Mouse (Mus musculus) kidney, embryonic 16.5 days (tissue): Measurements from ENCODE around the gene I0C0044D17Rik. TPM values are rescaled to one million over a fixed set of nuclear protein-coding genes. Genes with fewer than 3 reads are reported as not detected.

ENCODE experiments used
- ATAC-seq: fragments of 200-750 bp; cut with Nextera tagmentation; 2 replicates; pipeline ENCODE4 v1.8.0; 2017; ENCODE audit warnings: moderate TSS enrichment; ENCODE audit not compliant: low FRiP score, low TSS enrichment
- H3K27ac ChIP-seq: fragments of 300-500 bp; sonication (generic); 2 replicates; pipeline ENCODE4 v1.5.1; 2014; ENCODE audit warnings: low read length
- H3K27me3 ChIP-seq: fragments of 300-500 bp; sonication (generic); 2 replicates; pipeline ENCODE4 v1.6.1; 2014; ENCODE audit warnings: low read length, control low read depth, mixed read lengths; ENCODE audit not compliant: insufficient read depth
- H3K36me3 ChIP-seq: fragments of 300-500 bp; sonication (generic); 2 replicates; pipeline ENCODE4 v1.6.1; 2014; ENCODE audit warnings: low read length, control low read depth, mixed read lengths; ENCODE audit not compliant: insufficient read depth
- H3K4me1 ChIP-seq: fragments of 300-500 bp; sonication (generic); 2 replicates; pipeline ENCODE4 v1.6.1; 2014; ENCODE audit warnings: low read length, control low read depth, mixed read lengths; ENCODE audit not compliant: insufficient read depth
- H3K4me2 ChIP-seq: fragments of 300-500 bp; sonication (generic); replicated peaks from 2 replicates; pipeline ENCODE4 v1.6.1; 2014; ENCODE audit warnings: low read depth, low read length
- H3K4me3 ChIP-seq: fragments of 300-500 bp; sonication (generic); 2 replicates; pipeline ENCODE4 v1.5.1; 2014; ENCODE audit warnings: mild to moderate bottlenecking, low read length
- H3K9ac ChIP-seq: fragments of 300-500 bp; sonication (generic); replicated peaks from 2 replicates; pipeline ENCODE4 v1.6.1; 2014; ENCODE audit warnings: low read length
- H3K9me3 ChIP-seq: fragments of 300-500 bp; sonication (generic); 2 replicates; pipeline ENCODE4 v1.6.1; 2016; ENCODE audit warnings: low read length, control low read depth
- WGBS: fragments of 180-500 bp; shearing (Covaris S2); extraction: QIAGEN DNeasy Blood & Tissue Kit; methylation state at CpG from one replicate; pipeline ENCODE4 v1.1.7; 2014; 5-methylcytosine and 5-hydroxymethylcytosine counted together
- polyA plus RNA-seq: library from polyadenylated mRNA; unstranded; fragments of >200 nt; fragmentation: Nextera tagmentation; extraction: Ambion mirVana; gene quantifications from 2 replicates; pipeline ENCODE4 v1.2.1, GENCODE M21; 2015

The I0C0044D17Rik gene
- polyA plus RNA-seq, 1 experiment from 2014 or later = not detected

DNA sequence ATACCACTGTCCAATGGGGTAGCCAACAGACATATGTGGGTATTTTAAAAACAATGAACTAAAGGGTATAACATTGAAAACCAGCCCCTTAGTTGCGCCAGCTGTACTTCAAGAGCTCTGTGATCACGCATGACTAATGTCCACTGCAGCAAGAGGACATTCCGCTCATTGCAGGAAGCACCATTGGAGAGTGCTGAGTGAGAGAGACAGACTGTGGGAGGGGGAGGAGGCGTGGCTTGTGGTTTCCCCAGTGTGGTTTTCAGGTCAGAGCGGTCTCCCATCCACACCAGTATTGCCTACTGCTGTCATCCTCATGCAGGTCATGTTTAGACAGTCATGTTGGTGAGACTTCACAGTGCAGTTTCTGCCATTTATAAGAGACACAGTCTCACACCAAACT lies 12.9 kb upstream of the I0C0044D17Rik start:
- Histone ChIP-seq H3K27ac (no peak overlapping the region), H3K4me3 (no peak overlapping the region), H3K4me2 (no peak overlapping the region), H3K9ac (no peak overlapping the region), H3K36me3 (no peaks in the 10 kb centered on the region), H3K4me1 (0 out of 2 replicates have a peak, but pooled peaks cover 9% of the 10 kb centered on the region), H3K27me3 (no peaks in the 10 kb centered on the region), H3K9me3 (no peaks in the 10 kb centered on the region)
- 24% methylated on average over 5 of the region's 5 CpGs for WGBS
- peak; percentile 62; the same call in 1 of the 2 replicates for ATAC-seq

DNA sequence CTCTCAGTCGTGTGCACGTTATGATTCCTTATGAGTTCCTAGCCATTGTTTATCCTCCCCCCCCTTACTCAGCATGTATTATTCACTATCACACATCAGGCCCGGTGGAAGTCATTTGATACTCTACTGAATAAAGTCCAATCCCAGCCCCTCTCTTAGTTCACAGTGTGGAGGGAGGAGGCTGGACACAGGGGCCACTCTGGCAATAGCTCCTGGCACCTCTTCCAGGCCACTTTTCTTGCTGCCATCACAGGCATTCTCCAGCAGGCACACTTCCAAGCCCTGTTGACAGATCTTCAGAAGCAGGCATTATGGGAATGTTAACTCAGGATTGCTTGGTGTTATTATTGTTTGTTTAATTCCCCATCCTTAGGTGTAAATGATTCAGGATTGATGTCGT lies 11.1 kb upstream of the I0C0044D17Rik start:
- ATAC-seq = no peak
- peaks cover 16% of the 10 kb centered on the region; the same call in 1 of the 2 replicates for H3K4me1 ChIP-seq
- H3K9ac ChIP-seq = no peak overlapping the region
- no peaks in the 10 kb centered on the region for H3K9me3 ChIP-seq
- no peak overlapping the region for H3K4me2 ChIP-seq
- H3K27ac ChIP-seq = no peak overlapping the region
- H3K27me3 ChIP-seq = no peaks in the 10 kb centered on the region
- 42% methylated on average over 4 of the region's 4 CpGs for WGBS
- H3K4me3 ChIP-seq = no peak overlapping the region
- no peaks in the 10 kb centered on the region for H3K36me3 ChIP-seq

DNA sequence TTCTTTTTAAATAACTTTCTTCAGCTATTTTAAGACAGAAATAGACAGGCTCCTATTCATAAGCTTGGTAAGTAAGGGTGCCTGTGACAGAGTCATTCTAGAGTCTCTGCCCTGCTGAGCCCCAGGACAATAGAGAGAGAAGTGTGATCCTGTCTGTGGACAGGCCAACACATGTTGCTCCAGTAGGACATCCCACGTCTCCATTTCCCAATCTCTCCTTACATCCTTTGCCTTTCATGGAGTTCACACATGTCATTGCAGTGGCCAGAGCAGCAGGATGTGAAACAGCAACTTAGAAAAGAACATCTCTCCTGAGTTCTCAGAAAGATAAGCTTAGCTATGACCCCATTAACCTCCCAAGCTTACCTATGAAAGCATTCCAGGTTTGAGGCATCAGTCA lies 8.1 kb upstream of the I0C0044D17Rik start:
- 0 out of 2 replicates have a peak overlapping the region, but pooled peaks have one; percentile 28 for H3K27ac ChIP-seq
- no peak overlapping the region for H3K9ac ChIP-seq

DNA sequence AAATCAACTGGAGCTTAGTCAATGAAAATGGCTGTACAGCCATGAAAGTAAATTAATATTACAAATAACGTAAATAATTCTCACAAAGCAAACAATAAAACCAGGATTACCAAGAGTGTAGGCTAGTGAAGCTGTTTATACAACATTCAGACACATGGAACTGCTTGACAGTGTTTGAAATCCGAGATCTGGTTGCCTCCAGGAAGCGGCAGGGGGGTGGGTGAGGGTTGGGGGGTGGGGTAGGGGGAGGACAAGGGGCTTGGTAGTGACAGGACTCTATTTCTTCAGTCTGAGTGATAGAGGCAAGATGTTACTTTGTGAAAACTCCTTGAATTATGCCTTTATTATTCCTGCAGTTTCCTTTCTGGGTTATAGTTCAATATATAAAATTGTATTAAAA lies 3.1 kb upstream of the I0C0044D17Rik start:
- H3K9me3 ChIP-seq = no peaks in the 10 kb centered on the region
- WGBS = 35% methylated on average over 3 of the region's 3 CpGs
- H3K4me3 ChIP-seq = no peak overlapping the region
- no peaks in the 10 kb centered on the region for H3K36me3 ChIP-seq
- ATAC-seq = no peak
- no peak overlapping the region for H3K9ac ChIP-seq
- H3K27me3 ChIP-seq = no peaks in the 10 kb centered on the region
- H3K4me1 ChIP-seq = peaks cover 13% of the 10 kb centered on the region
- H3K4me2 ChIP-seq = no peak overlapping the region
- no peak overlapping the region for H3K27ac ChIP-seq

More for the DNA sequence above, 8.1 kb upstream of the I0C0044D17Rik start:
- no peak overlapping the region for H3K4me2 ChIP-seq
- no peaks in the 10 kb centered on the region for H3K36me3 ChIP-seq
- no peak for ATAC-seq
- H3K4me3 ChIP-seq = no peak overlapping the region
- H3K4me1 ChIP-seq = peaks cover 16% of the 10 kb centered on the region; the same call in 1 of the 2 replicates
- 68% methylated on average over 1 of the region's 1 CpGs for WGBS
- H3K9me3 ChIP-seq = no peaks in the 10 kb centered on the region
- H3K27me3 ChIP-seq = no peaks in the 10 kb centered on the region

DNA sequence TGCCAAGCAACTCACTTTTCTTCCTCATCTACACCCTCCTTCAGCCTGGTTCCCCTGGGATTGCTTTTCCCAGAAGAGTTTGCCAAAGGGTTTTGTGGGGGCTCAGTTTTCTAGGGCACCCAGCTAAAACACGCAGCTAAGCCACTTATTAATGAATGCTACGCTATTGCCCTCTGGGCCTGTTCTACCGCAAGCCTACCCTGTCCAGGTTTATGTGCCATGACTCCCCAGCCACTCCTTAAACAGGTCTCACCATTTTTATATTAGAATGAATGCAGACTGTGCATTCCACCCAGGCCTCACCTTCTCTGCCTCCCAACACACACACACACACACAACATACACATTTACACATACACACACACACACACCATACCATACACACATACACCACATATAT lies 593 bp downstream of the I0C0044D17Rik start:
- Histone ChIP-seq H3K4me1 (peaks cover 9% of the 10 kb centered on the region; the same call in 1 of the 2 replicates), H3K4me2 (no peak overlapping the region), H3K9ac (no peak overlapping the region), H3K4me3 (no peak overlapping the region), H3K27me3 (no peaks in the 10 kb centered on the region), H3K9me3 (no peaks in the 10 kb centered on the region), H3K27ac (no peak overlapping the region), H3K36me3 (no peaks in the 10 kb centered on the region)
- ATAC-seq = peak; percentile 28; the same call in 1 of the 2 replicates
- 58% methylated on average over 3 of the region's 3 CpGs for WGBS

DNA sequence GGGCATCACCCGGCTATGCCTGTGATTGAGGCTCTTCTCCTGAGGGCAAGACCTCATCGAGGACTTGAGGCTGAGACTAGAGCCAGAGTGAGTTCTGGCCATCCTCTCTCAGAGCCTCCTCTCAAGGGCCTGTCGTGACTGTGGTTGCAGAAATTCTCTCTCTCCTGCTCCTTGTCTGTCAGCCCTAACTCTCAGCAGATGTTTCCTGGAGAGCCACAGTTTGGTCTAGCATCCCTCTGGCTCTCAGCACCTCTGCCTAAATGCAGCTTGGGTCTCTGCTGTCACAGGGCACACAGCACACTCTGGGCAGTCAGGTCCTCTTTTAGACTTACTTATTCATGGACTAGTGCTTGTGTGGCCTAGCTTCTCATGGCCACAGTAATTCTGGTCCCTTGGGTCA lies 1.2 kb downstream of the I0C0044D17Rik start:
- Histone ChIP-seq H3K4me2 (no peak overlapping the region), H3K4me3 (no peak overlapping the region), H3K9ac (no peak overlapping the region), H3K9me3 (no peaks in the 10 kb centered on the region), H3K36me3 (no peaks in the 10 kb centered on the region), H3K27ac (no peak overlapping the region), H3K27me3 (no peaks in the 10 kb centered on the region), H3K4me1 (peaks cover 12% of the 10 kb centered on the region; the same call in 1 of the 2 replicates)
- no peak for ATAC-seq
- WGBS = 69% methylated on average over 3 of the region's 3 CpGs

DNA sequence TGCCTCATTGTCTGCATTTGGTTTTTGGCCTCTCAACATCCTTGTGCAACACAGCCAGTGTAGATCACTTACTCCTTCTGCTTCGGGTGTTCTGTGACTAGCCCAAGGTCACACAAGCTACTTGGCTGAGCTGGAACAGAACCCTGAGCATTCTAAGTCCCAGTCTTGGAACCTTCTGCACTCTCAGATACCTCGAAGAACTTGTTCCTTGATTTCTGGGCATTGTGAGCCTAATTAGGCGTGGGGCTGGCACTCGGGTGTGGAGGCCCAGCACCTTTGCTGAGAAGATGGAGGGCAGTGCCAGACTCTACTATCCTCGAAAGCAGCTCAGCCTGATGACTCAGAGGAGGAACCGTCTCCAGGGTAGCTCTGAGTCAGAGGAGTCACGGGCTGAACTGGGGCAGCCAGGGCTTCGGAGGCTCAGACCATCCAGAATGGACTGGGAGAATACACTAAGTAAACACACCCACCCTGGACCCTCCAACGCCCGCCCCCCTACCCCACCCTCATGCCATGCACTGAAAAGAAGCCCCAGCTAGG lies 4.4 kb downstream of the I0C0044D17Rik start:
- no peaks in the 10 kb centered on the region for H3K36me3 ChIP-seq
- H3K27ac ChIP-seq = no peak overlapping the region
- H3K27me3 ChIP-seq = no peaks in the 10 kb centered on the region
- no peaks in the 10 kb centered on the region for H3K9me3 ChIP-seq
- 78% methylated on average over 10 of the region's 10 CpGs for WGBS
- ATAC-seq = no peak
- peaks cover 12% of the 10 kb centered on the region; the same call in 1 of the 2 replicates for H3K4me1 ChIP-seq
- no peak overlapping the region for H3K4me3 ChIP-seq
- H3K9ac ChIP-seq = no peak overlapping the region
- H3K4me2 ChIP-seq = no peak overlapping the region

DNA sequence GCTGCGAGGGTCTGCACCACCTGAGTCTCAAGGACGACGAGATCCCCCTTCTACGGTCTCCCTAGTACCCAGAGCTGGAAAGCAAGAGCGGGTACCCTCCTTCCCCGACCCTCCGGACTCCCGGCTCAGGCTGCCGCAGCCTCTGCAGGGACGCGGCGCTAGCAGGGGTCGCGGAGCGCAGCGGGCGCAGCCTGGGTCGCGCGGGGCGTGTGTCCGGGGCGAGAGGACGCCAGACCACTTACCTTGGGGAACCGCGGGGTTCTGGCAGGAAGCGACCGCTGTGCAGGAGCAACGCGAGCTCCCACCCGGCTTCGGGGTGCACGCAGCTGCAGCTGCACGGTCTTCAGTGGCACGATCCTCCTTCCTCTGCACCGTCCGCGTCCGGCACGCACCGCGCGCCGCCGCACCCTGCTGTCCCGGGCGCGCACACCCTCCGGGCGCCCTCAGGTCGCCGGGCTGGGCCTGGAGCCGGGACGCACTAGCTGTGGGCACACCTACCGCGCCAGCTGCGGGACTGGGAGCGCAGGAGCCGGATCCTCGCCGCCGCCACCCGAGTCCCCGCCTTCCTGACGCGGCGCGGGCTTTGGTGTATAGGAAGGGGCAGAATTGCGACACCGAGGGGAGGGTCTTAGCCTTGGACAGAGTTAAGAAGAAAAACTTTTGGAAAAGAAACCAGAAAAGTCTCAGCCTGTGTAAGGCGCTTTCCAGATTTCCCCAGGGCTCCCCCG lies 6.3 kb downstream of the I0C0044D17Rik start, which contains the start of gene Kank4:
Gene Kank4, minus strand, starts transcription at position 354 of the 728 bp plus-strand sequence.
- ATAC-seq = peak; percentile 82
- Histone ChIP-seq H3K4me2 (peak within 1 kb of the TSS; percentile 96), H3K9me3 (no peaks in the 10 kb centered on the region), H3K27me3 (no peaks in the 10 kb centered on the region), H3K4me3 (peak within 1 kb of the TSS; percentile 80), H3K4me1 (peaks cover 7% of the 10 kb centered on the region; the same call in 1 of the 2 replicates), H3K9ac (peak within 1 kb of the TSS; percentile 82), H3K27ac (peak within 1 kb of the TSS; percentile 72), H3K36me3 (no peaks in the 10 kb centered on the region)
- under 1% methylated on average over 66 of the region's 72 CpGs for WGBS

DNA sequence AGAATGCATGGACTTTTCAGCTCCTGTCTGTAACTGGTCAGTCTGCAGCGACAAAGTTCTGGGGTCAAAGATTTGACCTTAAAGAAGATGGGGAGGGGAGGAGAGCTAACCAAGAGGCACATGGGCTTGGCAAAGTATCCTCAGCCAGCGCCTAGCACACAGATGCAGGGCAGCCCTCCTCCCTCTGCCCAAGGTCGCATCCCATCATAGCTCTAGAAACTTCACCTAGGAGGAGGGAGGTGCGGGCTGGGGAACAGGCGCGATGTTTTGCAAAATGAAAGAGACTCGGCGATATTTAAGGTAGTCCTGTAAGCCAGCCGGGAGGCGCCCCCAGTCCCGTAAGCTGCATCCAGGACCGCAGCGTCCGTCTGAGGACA lies 6.8 kb downstream of the I0C0044D17Rik start:
- peak overlapping the region; percentile 82 for H3K9ac ChIP-seq
- peak; percentile 7; the same call in 1 of the 2 replicates for ATAC-seq
- H3K4me2 ChIP-seq = peak overlapping the region; percentile 96
- H3K27me3 ChIP-seq = no peaks in the 10 kb centered on the region
- H3K4me1 ChIP-seq = peaks cover 7% of the 10 kb centered on the region; the same call in 1 of the 2 replicates
- no peaks in the 10 kb centered on the region for H3K36me3 ChIP-seq
- no peaks in the 10 kb centered on the region for H3K9me3 ChIP-seq
- peak overlapping the region; percentile 80 for H3K4me3 ChIP-seq
- under 1% methylated on average over 14 of the region's 14 CpGs for WGBS
- H3K27ac ChIP-seq = no peak overlapping the region

DNA sequence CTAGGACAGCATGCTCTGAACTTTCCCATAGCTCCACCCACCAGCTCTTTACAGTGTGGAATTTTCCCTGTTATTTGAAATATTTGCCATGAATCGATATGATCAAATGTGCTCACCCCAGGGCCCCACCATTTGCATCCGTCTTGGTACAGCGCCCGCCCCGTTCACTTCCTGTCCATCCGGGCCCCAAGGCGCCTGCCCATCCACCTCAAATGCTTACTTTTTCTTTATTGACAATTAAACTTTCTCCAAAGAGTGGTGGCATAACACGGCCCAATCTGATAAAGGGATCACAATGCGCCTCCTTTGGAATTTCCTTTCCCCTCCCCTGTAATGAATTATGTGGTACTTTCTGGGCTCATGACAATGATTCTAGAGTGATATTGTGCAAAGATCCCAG lies 17.3 kb downstream of the I0C0044D17Rik start:
- Histone ChIP-seq H3K4me1 (peaks cover 30% of the 10 kb centered on the region), H3K36me3 (no peaks in the 10 kb centered on the region), H3K4me2 (no peak overlapping the region), H3K27ac (peak overlapping the region; percentile 34; the same call in 1 of the 2 replicates), H3K9me3 (no peaks in the 10 kb centered on the region), H3K9ac (no peak overlapping the region), H3K27me3 (no peaks in the 10 kb centered on the region), H3K4me3 (no peak overlapping the region)
- ATAC-seq = 0 out of 2 replicates have a peak, but pooled peaks have one; percentile 49
- WGBS = 58% methylated on average over 9 of the region's 9 CpGs
